Mouse (Mus musculus) gonadal fat pad, adult 2 months (tissue): ENCODE results near the gene Ugt1a8. TPM values are rescaled to one million over a fixed set of nuclear protein-coding genes. Genes with fewer than 3 reads are reported as not detected.
"Not testable (repeated sequence)": the region's sequence is repeated elsewhere in the genome, so short reads cannot be mapped to it uniquely, and the experiment has no call there.

Source experiments
- DNase-seq: peaks from one replicate; pipeline ENCODE4 v3.0.0-alpha.2; 2012; ENCODE audit warnings: low read depth
- polyA plus RNA-seq: library from polyadenylated mRNA; depleted of rRNA; stranded (reverse); fragments of >200 nt; gene quantifications from 2 replicates; pipeline ENCODE4 v1.2.3, GENCODE M21; 2012

Gene Ugt1a8
- polyA plus RNA-seq, 1 experiment = 0.19 TPM

DNA sequence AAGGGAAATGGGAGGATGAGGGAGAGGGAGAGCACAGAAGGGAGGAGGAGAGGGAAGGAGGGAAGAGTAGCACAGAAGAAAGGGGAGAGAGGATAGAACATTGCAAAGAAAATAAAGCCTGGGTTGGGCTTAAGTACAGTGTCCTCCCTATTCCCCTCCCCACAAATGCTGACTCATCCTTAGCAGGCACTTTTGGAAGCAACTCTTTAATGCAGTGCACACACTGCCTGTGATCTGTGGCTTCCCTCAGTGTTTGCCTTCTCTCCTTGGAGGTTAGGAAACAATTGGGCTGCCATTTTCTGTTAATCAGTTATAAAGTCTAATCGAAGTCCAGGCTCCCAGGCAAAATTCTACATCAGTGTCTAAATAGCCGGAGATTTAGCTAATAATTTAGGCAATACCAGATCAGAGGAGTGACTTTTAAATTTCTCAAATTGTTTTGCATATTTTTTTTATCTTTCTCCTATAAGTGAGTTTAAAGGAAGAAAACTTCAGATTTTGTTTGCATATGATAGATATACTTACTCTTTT lies 21.5 kb downstream of the Ugt1a8 start:
- not testable (repeated sequence) for DNase-seq

DNA sequence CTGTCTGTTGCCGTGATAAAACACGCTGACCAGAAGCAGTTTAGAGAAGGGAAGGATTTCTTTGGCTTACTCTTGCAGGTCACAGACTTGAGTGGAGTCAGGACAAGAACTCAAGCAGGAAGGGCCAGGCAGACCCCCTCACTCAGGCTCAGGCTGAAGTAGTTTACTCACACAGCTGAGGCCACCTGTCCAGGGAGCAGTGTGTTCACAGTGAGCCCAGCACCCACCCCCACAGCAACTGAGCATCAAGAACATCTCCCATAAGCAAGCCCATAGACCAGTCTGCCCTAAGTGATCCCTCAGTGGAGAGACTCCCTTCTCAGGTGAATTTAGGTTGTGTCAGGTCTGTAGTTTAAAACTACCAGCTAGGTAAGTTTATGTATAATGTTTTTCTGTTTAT lies 22.0 kb downstream of the Ugt1a8 start:
- not testable (repeated sequence) for DNase-seq

GRCm38 (mm10) chr1:88112769-88113168 lies 25.2 kb downstream of the Ugt1a8 start:
- not testable (repeated sequence) for DNase-seq

GRCm38 (mm10) chr1:88120550-88120949 lies 32.9 kb downstream of the Ugt1a8 start:
- DNase-seq = not testable (repeated sequence)

DNA sequence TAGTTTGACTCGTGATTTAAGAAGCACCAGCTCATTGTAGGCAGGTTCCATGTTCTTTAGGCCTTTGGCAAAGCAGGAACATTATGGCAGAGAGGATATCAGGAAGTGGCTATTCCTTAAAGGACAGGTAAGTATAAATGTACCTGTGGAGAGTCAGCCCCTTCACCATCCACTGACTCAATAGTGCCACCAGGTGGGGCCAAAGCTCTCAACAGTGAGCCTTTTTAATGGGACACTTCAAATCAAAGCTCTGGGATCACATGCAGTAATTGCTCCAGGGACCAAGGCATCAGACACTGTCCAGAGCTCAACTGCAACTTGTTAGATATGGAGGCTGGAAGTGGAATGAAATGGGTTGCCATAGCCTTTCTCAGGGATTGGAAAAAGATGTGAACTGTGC lies 33.9 kb downstream of the Ugt1a8 start:
- not testable (repeated sequence) for DNase-seq

DNA sequence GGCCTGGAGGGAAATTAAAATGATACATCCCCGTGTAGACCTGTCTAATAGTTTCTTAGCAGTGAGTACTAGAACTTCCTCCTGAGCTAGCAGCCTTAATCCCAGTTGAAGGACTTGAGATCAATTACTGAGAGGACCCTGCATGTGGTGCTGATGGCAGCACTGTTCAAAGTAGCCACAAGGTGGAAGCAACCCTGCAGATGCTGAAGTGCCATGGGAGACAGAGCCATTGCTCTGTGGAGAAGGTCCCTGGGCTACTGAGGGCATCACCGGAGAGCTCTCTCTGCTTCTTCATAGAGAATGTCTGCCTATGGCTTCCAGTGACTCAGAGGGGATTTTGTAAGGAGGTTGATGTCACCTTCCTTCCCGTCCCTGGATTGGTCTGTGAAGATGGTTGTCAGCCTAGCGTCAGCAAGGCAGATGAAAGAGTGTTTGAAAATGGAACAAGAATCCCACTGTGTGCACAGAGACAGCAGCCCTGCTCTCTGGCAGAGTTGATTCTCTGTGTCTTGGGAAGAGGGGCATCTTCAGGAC lies 38.3 kb downstream of the Ugt1a8 start:
- DNase-seq = not testable (repeated sequence)

- not testable (repeated sequence) for DNase-seq
Observed at GRCm38 (mm10) chr1:88129091-88129490, 41.5 kb downstream of the Ugt1a8 start.

DNA sequence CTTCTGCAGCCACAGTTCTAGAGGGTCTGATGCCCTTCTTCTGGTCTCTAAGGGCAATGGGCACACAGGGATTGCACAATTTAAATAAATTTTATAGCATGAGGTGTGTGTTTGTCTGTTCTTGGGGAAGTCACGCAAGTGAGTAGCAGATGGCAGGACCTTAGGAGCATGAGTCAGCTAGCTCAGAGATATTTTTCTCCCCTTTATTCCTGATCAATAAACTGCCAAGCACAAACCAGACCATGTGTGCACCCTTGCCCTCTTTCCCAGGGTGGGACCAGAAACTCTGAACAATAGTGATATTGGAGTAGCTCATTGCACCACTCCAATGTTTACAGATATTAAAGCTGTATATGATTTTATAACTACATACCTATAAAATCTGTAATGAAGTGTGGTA lies 42.6 kb downstream of the Ugt1a8 start:
- DNase-seq = not testable (repeated sequence)

DNA sequence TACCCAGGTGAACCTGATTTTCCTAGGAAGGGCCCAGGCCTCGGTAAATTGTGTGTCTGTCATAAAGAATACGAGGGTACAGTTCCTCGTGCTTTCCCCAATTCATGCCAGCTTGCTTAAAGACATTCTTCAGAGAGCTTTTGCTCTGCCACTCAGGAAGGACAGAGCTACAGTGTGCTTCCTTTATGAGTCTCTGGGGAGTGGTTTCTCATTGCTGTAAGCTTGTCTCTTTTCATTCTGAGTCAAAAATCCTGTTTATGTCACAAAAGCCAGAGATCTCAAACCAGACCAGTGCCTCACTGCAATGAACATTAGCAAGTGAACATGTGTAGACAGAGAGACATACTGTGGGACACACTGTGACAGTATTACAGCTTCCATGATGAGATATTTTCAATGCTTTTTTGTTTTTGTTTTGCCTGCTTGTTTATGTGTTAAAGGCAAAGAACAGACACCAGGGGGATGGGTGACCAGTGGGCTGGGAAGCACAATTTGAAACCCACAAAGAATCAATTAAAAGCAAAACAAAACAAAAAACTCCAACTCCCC lies 46.4 kb downstream of the Ugt1a8 start:
- DNase-seq = no peak

GRCm38 (mm10) chr1:88134457-88135011 lies 46.9 kb downstream of the Ugt1a8 start, which contains the start of gene Ugt1a6a:
Gene Ugt1a6a, plus strand, starts transcription at chr1:88134809.
- peak; percentile 95 for DNase-seq

- not testable (repeated sequence) for DNase-seq
Observed at GRCm38 (mm10) chr1:88135229-88135904, 47.8 kb downstream of the Ugt1a8 start.

GRCm38 (mm10) chr1:88136646-88137045 lies 49.0 kb downstream of the Ugt1a8 start:
- DNase-seq = no peak

DNA sequence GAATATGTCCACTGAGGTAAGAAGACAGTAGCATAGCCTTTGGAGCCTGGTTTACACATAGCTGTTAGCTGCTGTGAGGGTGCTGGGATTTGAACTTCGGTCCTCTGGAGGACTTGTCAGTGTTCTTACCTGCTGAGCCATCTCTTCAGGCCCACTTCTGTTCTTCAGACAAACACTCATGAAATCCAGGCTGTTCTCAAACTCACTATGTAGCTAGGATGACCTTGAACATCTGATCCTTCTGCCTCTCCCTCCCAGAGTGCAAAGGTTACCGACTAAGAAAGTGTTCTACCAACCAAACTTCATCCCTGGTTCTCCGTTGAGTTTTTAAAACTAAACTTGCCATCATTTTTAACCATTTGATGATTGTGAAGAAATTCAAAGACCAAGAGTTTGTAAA lies 49.7 kb downstream of the Ugt1a8 start:
- DNase-seq = no peak

DNA sequence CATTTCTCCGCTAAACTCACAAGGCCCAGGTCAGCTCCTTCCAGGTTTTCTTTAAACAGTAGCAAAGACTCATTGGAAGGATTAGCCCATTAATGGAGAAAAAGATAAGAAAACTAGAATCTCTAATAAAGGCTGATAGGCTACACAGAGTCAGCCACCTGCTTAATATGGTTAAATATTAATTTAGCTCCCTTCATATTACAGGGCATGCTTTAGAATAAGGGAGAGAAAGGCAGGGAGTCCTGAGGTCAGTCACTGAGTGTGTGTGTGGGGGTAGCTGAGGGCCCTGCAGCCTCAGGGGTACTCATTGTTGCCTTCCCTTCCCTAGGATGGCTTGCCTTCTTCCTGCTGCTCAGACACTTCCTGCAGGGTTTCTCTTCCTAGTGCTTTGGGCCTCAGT lies 50.5 kb downstream of the Ugt1a8 start:
- no peak for DNase-seq

DNA sequence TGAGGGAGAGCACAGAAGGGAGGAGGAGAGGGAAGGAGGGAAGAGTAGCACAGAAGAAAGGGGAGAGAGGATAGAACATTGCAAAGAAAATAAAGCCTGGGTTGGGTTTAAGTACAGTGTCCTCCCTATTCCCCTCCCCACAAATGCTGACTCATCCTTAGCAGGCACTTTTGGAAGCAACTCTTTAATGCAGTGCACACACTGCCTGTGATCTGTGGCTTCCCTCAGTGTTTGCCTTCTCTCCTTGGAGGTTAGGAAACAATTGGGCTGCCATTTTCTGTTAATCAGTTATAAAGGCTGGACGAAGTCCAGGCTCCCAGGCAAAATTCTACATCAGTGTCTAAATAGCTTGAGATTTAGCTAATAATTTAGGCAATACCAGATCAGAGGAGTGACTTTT lies 52.9 kb downstream of the Ugt1a8 start:
- DNase-seq = not testable (repeated sequence)

DNA sequence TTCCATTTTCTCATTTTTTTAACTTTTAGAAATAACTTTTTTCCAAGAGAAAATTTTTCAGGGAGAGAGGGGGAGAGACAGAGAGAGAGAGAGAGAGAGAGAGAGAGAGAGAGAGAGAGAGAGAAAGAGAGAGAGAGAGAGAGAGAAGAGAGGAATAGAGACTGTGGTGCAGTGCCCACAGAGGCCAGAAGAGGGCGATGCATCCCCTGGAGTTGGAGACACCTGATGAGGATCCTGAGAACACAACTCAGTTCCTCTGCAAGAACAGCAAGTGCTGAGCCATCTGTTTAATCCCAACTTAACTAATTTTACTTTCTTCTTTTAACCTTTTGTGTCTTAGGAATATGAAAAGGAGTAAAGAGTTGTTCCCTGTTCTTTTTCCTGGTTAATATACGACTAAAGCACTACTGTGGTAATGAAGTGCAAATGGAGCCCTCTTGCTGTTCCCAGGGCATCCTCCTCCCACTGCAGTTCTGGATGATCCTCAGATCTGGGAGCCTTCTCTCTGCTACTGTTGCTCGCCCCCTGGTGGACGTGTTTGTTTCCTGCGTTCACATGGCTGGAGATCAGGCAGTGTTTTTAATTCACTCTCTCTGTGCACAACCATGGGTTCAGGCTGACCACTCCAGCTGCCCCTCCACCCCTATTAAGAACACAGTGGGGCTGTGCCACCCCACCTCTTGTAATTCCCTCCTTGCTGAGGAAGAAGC lies 56.5 kb downstream of the Ugt1a8 start:
- DNase-seq = not testable (repeated sequence)

- DNase-seq = not testable (repeated sequence)
Observed at GRCm38 (mm10) chr1:88145278-88145677, 57.7 kb downstream of the Ugt1a8 start.

DNA sequence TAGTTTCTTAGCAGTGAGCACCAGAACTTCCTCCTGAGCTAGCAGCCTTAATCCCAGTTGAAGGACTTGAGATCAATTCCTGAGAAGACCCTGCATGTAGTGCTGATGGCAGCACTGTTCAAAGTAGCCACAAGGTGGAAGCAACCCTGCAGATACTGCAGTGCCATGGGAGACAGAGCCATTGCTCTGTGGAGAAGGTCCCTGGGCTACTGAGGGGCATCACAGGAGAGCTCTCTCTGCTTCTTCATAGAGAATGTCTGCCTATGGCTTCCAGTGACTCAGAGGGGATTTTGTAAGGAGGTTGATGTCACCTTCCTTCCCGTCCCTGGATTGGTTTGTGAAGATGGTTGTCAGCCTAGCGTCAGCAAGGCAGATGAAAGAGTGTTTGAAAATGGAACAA lies 62.5 kb downstream of the Ugt1a8 start:
- DNase-seq = not testable (repeated sequence)

DNA sequence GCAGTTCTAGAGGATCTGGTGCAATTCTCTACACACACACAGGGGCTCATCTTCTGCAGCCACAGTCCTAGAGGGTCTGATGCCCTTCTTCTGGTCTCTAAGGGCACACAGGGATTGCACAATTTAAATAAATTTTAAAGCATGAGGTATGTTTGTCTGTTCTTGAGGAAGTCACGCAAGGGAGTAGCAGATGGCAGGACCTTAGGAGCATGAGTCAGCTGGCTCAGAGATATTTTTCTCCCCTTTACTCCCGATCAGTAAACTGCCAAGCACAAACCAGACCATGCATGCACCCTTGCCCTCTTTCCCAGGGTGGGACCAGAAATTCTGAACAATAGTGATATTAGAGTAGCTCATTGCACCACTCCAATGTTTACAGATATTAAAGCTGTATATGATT lies 70.8 kb downstream of the Ugt1a8 start:
- DNase-seq = no peak

GRCm38 (mm10) chr1:88165711-88166110 lies 78.1 kb downstream of the Ugt1a8 start, which contains the start of gene Ugt1a5:
Gene Ugt1a5, plus strand, starts transcription at chr1:88166012.
- DNase-seq = no peak

GRCm38 (mm10) chr1:88172190-88172589 lies 84.6 kb downstream of the Ugt1a8 start:
- not testable (repeated sequence) for DNase-seq

DNA sequence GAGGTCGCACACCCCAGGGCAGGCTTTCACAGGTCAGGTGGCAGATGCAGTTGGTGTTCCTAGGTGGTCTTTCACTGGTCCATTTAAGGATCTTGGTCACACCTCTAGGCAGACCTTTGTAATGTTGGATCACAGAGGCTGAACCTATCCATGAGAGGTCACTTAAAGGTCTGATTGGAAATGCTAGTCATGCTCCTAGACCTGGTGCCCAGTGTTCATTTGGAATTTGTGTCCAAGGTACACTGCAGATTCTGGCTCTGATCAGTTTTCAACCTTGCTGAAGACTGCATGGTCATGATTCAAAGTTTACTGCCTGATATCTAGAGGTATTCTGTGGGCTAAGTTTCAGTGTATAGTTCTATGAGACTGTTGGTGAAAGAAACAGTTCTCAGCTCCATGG lies 92.0 kb downstream of the Ugt1a8 start:
- DNase-seq = no peak
